Mouse (Mus musculus) megakaryocyte, adult 5-6 weeks (primary cell): Measurements from ENCODE around the gene Man1b1. TPM values are rescaled to one million over a fixed set of nuclear protein-coding genes. Genes with fewer than 3 reads are reported as not detected.

ENCODE experiments used
- ATAC-seq: 2 replicates; pipeline ENCODE4 v1.8.0; 2016; ENCODE audit warnings: mild to moderate bottlenecking, inconsistent platforms; ENCODE audit not compliant: poor library complexity, severe bottlenecking
- total RNA-seq, 2 experiments: library from RNA; stranded (forward) in 1 of 2; stranded (reverse) in 1 of 2; fragments of 153-499, 151-499 nt in 1 of 2; fragments of 221-1000, 200-1000 nt in 1 of 2; gene quantifications; 2 replicates each; pipeline versions ENCODE4 v1.2.3 to v1.2.4; 2015 to 2017

The Man1b1 gene
- total RNA-seq, 2 experiments from 2014 or later, result 14.8 to 36.8 TPM

- ATAC-seq, result peak; percentile 72
Observed at GRCm38 (mm10) chr2:25304657-25305541, 27.2 kb upstream of the Man1b1 start.

GRCm38 (mm10) chr2:25305587-25306359 is 26.4 kb upstream of the Man1b1 start:
- ATAC-seq, result no peak

GRCm38 (mm10) chr2:25310180-25310579 is 22.0 kb upstream of the Man1b1 start:
- ATAC-seq, result no peak

GRCm38 (mm10) chr2:25310969-25311368 is 21.2 kb upstream of the Man1b1 start:
- no peak for ATAC-seq

GRCm38 (mm10) chr2:25311491-25311891 is 20.6 kb upstream of the Man1b1 start:
- no peak for ATAC-seq

GRCm38 (mm10) chr2:25318119-25318966 is 13.8 kb upstream of the Man1b1 start:
- ATAC-seq, result no peak

GRCm38 (mm10) chr2:25318971-25319773 is 13.0 kb upstream of the Man1b1 start, which contains the start of gene Grin1:
Gene Grin1 (minus strand): TSS chr2:25319187.
- ATAC-seq, result peak; percentile 57

GRCm38 (mm10) chr2:25320084-25320483 is 12.1 kb upstream of the Man1b1 start:
- no peak for ATAC-seq

- no peak for ATAC-seq
Observed at GRCm38 (mm10) chr2:25326036-25326435, 6.1 kb upstream of the Man1b1 start.

- ATAC-seq, result no peak
Observed at GRCm38 (mm10) chr2:25328440-25328839, 3.7 kb upstream of the Man1b1 start.

GRCm38 (mm10) chr2:25331470-25331869 is 668 bp upstream of the Man1b1 start:
- ATAC-seq, result no peak

- ATAC-seq, result no peak
Observed at GRCm38 (mm10) chr2:25333569-25333968, 1.4 kb downstream of the Man1b1 start.

GRCm38 (mm10) chr2:25338303-25338702 is 6.2 kb downstream of the Man1b1 start:
- peak; percentile 71 for ATAC-seq

GRCm38 (mm10) chr2:25348162-25348561 is 16.0 kb downstream of the Man1b1 start:
- ATAC-seq, result no peak

GRCm38 (mm10) chr2:25349499-25349898 is 17.4 kb downstream of the Man1b1 start:
- ATAC-seq, result no peak

- no peak for ATAC-seq
Observed at GRCm38 (mm10) chr2:25350701-25351100, 18.6 kb downstream of the Man1b1 start.

GRCm38 (mm10) chr2:25354211-25354610 is 22.1 kb downstream of the Man1b1 start:
- ATAC-seq, result no peak

- ATAC-seq, result no peak
Observed at GRCm38 (mm10) chr2:25355419-25356066, 23.4 kb downstream of the Man1b1 start.
